Mouse (Mus musculus): ENCODE measurements around the gene Cpa2.

Gene Cpa2

GRCm38 (mm10) chr6:30580841-30581176 is 39.4 kb downstream of the Cpa2 start:
- DNase-seq, result no peak

DNA sequence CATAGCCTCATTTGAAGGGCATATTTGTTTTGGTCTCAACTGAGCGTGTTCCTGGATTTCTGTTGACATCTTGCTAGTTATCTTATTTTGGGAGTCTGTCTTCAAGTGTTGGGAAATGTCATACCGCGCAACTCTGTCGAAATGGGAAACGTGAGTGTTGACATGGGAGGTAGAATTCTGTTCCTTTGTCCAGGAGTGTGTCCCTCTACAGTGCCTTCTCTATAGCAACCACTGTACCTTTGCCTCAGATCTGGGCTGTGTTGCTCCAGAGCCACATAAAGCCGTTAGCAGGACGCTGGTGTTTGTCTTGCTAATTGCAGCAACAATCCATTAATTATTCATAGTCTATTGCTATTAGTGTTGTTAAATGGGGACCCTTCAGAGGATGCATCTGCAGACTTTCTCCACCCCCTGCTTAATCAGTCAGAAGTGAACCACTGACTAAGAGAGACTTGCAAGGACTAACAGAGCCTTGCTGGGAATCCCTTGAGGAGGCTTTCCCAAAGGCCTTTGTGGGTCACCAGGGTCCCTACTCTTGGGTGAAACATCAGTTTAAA is 45.6 kb downstream of the Cpa2 start:
- DNase-seq, result no peak

GRCm38 (mm10) chr6:30589819-30590218 is 48.4 kb downstream of the Cpa2 start:
- DNase-seq, result no peak

GRCm38 (mm10) chr6:30591851-30592404 is 50.5 kb downstream of the Cpa2 start:
- no peak for DNase-seq

DNA sequence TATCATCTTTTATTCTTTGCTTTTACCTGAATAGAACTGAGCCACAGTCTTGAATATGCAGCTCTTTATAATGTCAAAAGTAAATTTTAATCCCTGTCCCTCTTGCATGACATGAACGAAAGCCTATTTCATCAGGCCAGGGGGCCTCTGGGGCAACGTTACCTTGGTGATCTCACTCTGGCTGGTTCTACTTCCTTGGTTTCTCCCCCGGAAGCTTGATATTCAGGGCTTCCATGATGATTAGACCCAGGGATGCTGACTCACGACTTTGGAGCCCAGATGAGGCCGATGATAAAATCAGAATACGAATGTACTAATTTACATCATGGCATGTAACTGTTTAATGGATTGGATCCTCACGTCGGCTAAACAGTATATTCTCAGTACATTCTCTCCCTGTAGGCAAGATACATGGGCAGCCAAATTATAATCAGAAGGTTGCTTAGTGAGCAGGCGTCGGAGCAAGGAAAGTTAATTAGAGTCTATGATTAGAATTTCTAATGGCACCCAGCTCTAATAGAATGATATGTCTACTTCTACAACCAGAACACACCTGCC is 51.1 kb downstream of the Cpa2 start:
- DNase-seq, result no peak

DNA sequence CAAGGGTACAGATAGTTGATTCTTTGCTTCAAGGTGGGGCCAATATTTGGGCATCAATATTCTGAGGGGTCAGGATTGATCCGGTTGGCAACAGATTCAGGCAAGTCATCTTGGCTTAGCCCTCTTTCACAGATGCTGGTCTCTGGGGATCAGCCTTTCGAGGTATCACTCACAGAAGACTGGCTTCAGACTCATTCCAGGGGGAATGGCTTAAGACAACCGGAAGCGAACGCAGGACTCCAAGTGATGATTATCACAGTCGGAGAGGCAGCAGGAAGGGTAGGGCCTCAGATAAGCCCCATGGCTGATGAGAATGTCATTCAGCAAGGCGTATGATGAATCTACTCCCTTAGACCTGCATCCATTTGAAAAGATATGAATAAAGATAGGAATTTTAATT is 53.0 kb downstream of the Cpa2 start:
- DNase-seq, result no peak

DNA sequence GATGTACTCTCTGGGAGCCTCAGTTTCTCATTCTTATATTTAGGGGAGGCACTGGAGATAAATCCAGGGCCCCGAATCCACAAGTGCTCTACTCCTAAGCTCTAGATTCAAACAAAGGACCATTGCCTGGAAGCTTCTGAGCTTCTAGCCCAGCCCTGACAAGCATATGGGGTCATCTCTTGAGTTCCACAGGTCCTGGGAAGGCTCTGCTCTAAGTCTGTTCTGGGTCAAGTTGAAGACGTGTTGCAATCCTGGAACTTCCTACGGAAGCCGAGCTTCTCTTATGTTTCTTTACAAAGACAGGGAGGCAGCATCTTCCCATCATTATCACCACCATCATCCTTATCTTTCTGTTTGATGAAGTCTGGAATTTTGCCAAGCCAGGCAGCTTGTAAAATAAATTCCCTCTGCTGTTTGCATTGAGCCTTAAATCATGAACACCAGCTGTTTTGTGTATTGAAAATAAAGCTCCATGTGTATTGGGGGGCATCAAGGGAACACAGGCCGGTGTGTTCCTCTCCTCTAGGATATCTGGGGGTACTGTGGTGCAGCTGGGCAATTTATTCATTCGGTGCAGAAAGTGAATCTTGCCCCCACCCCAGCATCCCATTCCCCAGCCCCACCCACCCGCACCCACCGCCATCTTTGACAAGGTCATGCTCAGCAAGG is 55.0 kb downstream of the Cpa2 start:
- no peak for DNase-seq

- no peak for DNase-seq
These were observed 58.7 kb downstream of the Cpa2 start for GRCm38 (mm10) chr6:30600033-30600432.

- DNase-seq, result no peak
These were observed 59.6 kb downstream of the Cpa2 start for GRCm38 (mm10) chr6:30600995-30601394.

GRCm38 (mm10) chr6:30604342-30604867 is 63.0 kb downstream of the Cpa2 start:
- no peak for DNase-seq

DNA sequence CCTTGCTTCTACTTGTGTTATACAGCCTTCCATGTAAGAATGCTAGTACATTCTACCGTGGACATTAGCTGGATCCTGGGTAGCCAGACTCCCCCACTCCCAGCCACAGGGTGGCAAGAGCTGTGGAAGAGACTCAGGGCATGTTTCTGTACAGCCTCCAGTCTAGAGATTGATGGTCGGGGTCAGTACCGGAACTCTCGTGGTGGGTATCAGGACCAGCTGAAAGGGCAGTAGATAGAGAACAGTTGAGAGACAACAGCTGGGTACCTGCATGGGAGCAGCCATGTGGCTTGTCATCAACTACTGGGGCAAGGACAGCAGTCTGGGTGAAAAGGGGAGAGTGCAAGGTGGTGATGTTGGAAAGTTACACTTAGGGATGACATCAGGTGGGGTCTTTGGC is 63.7 kb downstream of the Cpa2 start:
- DNase-seq, result no peak

DNA sequence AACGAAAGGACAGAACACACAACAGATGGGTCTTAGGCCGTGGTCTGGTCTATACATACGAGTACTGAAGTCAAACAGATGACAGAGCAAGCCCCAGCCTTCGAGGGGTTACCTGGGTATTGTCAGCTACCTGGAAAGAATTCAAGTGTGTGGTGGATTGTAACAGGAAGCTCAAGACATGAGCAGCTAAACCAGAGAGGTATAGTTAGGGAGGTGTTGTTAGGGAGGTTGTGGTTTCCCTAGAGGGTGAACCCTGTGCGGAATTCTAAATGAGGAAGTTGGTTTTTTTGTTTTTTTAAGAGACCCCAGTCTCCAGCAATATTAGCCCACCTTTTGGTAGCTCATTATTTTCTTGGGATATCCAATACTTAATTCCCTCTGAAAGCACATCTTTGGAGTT is 64.3 kb downstream of the Cpa2 start:
- no peak for DNase-seq

GRCm38 (mm10) chr6:30610710-30611109 is 69.3 kb downstream of the Cpa2 start, which contains the start of gene Cpa5:
Gene Cpa5, plus strand, starts transcription at chr6:30611010.
- DNase-seq, result no peak

DNA sequence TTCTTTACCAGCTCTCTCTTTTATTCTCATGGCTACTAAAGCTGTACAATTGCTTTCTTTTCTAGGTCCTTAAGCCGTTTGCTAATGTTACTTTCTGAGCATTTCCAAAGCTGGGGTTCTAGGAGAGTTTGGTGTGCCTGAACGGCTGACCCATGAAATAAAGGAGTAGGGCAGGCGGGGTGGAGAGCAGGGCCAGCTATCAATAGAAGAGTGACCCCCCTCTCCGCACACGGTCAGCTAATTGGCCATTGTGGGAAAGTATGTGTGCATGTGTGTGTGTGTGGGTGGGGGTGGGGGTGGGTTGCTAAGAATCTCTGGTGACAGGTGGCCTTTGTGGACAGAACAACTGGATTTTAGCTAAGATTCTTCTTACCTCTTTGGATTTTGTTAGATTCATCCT is 69.8 kb downstream of the Cpa2 start:
- DNase-seq, result no peak
